Mouse (Mus musculus) kidney, embryonic 14.5 days (tissue): ENCODE data around the gene Casc3. TPM values are rescaled to one million over a fixed set of nuclear protein-coding genes. Genes with fewer than 3 reads are reported as not detected.

ENCODE experiments used
- ATAC-seq: fragments of 200-750 bp; cut with Nextera tagmentation; 2 replicates; pipeline ENCODE4 v1.8.0; 2017; ENCODE audit warnings: moderate number of reproducible peaks, mild to moderate bottlenecking, moderate TSS enrichment, moderate library complexity; ENCODE audit not compliant: low FRiP score, low TSS enrichment
- H3K27ac ChIP-seq: fragments of 300-500 bp; sonication (generic); 2 replicates; pipeline ENCODE4 v1.5.1; 2014; ENCODE audit warnings: low read depth, mild to moderate bottlenecking, low read length, moderate library complexity, mixed read lengths
- H3K27me3 ChIP-seq: fragments of 300-500 bp; sonication (generic); 2 replicates; pipeline ENCODE4 v1.6.1; 2014; ENCODE audit warnings: mild to moderate bottlenecking, low read length; ENCODE audit not compliant: control insufficient read depth, insufficient read depth
- H3K36me3 ChIP-seq: fragments of 300-500 bp; sonication (generic); 2 replicates; pipeline ENCODE4 v1.6.1; 2014; ENCODE audit warnings: low read length, mixed read lengths; ENCODE audit not compliant: control insufficient read depth, insufficient read depth
- H3K4me1 ChIP-seq: fragments of 300-500 bp; sonication (generic); 2 replicates; pipeline ENCODE4 v1.6.1; 2014; ENCODE audit warnings: low read length, mixed read lengths; ENCODE audit not compliant: control insufficient read depth, insufficient read depth
- H3K4me2 ChIP-seq: fragments of 300-500 bp; sonication (generic); replicated peaks from 2 replicates; pipeline ENCODE4 v1.6.1; 2014; ENCODE audit warnings: low read depth, mild to moderate bottlenecking, low read length
- H3K4me3 ChIP-seq: fragments of 300-500 bp; sonication (generic); 2 replicates; pipeline ENCODE4 v1.5.1; 2014; ENCODE audit warnings: mild to moderate bottlenecking, low read length
- H3K9ac ChIP-seq: fragments of 300-500 bp; sonication (generic); 2 replicates; pipeline ENCODE4 v1.6.1; 2014; ENCODE audit warnings: low read depth, mild to moderate bottlenecking, low read length, moderate library complexity
- H3K9me3 ChIP-seq: fragments of 300-500 bp; sonication (generic); 2 replicates; pipeline ENCODE4 v1.6.1; 2016; ENCODE audit warnings: low read length; ENCODE audit not compliant: control insufficient read depth
- WGBS: fragments of 180-500 bp; shearing (Covaris S2); extraction: QIAGEN DNeasy Blood & Tissue Kit; methylation state at CpG from one replicate; pipeline ENCODE4 v1.1.7; 2014; 5-methylcytosine and 5-hydroxymethylcytosine counted together
- polyA plus RNA-seq: library from polyadenylated mRNA; unstranded; fragments of >200 nt; fragmentation: Nextera tagmentation; extraction: Ambion mirVana; gene quantifications from 2 replicates; pipeline ENCODE4 v1.2.1, GENCODE M21; 2014

Gene Casc3
- polyA plus RNA-seq, 1 experiment from 2014 or later: 43.1 TPM

- Histone ChIP-seq H3K4me1 (peaks cover 53% of the 10 kb centered on the region), H3K36me3 (no peaks in the 10 kb centered on the region), H3K9me3 (no peaks in the 10 kb centered on the region), H3K4me2 (peak overlapping the region; percentile 77), H3K4me3 (0 out of 2 replicates have a peak overlapping the region, but pooled peaks have one; percentile 34), H3K27me3 (no peaks in the 10 kb centered on the region), H3K27ac (peak overlapping the region; percentile 94), H3K9ac (peak overlapping the region; percentile 23; the same call in 1 of the 2 replicates)
- 30% methylated on average over 12 of the region's 12 CpGs for WGBS
- no peak for ATAC-seq
Observed at GRCm38 (mm10) chr11:98776052-98776764, 28.5 kb upstream of the Casc3 start.

DNA sequence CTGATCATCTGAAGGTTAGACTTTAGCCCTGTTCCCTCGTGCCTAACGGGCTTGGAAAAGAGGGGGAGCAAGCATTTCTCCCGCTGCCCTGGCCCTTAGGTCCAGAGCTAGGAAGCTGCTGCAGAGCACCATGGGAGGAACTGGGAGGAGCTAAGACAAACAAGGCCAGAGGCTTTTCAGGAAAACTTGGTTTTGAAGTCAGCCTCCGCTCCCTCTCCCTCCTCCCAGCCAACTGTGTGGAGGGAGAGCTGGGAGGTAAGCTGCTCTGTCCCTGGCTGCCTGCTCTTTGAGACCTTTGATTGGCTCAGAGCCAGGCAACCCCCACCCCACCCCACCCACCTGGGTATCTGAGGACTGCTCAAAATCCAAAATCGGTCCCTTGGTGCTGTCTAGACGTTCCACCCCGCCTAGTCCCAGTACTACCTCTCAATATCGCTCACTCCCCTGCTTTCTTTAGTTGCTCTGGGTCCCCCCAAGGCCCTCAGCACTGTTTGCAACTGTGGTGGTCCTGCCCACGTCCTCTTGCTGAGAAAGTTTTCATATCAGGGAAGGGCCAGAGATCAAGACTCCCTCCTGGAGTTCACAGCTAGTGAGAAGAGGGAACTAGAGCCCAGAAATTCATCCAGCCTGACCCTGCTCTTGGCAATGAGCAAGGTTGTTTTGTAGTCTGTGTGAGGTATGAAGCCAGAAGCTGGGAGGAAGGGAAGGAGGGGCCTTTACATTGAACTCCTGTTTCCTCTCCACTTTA lies 27.7 kb upstream of the Casc3 start:
- no peaks in the 10 kb centered on the region for H3K36me3 ChIP-seq
- H3K4me2 ChIP-seq: peak overlapping the region; percentile 15
- WGBS: 7% methylated on average over 9 of the region's 9 CpGs
- peaks cover 61% of the 10 kb centered on the region for H3K4me1 ChIP-seq
- peak; percentile 23 for ATAC-seq
- no peaks in the 10 kb centered on the region for H3K9me3 ChIP-seq
- no peaks in the 10 kb centered on the region for H3K27me3 ChIP-seq
- no peak overlapping the region for H3K4me3 ChIP-seq
- peak overlapping the region; percentile 94 for H3K27ac ChIP-seq
- peak overlapping the region; percentile 45; the same call in 1 of the 2 replicates for H3K9ac ChIP-seq

DNA sequence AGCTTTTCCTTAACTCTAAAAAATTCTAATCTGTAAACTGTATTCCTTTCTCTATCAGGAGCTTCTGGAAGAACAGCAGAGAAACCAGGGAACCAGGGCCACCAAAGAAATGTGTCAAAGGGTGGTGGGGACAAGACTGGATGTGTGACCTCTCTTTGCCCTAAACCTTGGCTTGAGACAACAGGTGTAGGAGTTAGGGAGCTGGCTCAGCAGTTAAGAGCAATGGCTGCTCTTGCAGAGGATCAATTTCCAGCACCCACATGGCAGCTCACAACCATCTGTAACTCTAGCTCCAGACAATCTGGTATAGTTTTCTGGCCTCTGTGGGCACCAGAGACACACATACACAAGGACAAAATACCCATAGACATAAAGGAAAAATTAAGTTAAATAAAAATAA lies 26.8 kb upstream of the Casc3 start:
- Histone ChIP-seq H3K4me3 (no peak overlapping the region), H3K4me1 (peaks cover 66% of the 10 kb centered on the region), H3K9ac (no peak overlapping the region), H3K27me3 (no peaks in the 10 kb centered on the region), H3K27ac (peak overlapping the region; percentile 94), H3K36me3 (no peaks in the 10 kb centered on the region), H3K9me3 (no peaks in the 10 kb centered on the region), H3K4me2 (no peak overlapping the region)
- no peak for ATAC-seq

- Histone ChIP-seq H3K9me3 (no peaks in the 10 kb centered on the region), H3K27me3 (no peaks in the 10 kb centered on the region), H3K27ac (peak overlapping the region; percentile 98), H3K4me1 (peaks cover 67% of the 10 kb centered on the region), H3K9ac (peak overlapping the region; percentile 31; the same call in 1 of the 2 replicates), H3K4me2 (peak overlapping the region; percentile 27), H3K4me3 (no peak overlapping the region), H3K36me3 (no peaks in the 10 kb centered on the region)
- 13% methylated on average over 12 of the region's 14 CpGs for WGBS
- ATAC-seq: peak; percentile 19; the same call in 1 of the 2 replicates
Observed at GRCm38 (mm10) chr11:98781851-98782512, 22.7 kb upstream of the Casc3 start.

DNA sequence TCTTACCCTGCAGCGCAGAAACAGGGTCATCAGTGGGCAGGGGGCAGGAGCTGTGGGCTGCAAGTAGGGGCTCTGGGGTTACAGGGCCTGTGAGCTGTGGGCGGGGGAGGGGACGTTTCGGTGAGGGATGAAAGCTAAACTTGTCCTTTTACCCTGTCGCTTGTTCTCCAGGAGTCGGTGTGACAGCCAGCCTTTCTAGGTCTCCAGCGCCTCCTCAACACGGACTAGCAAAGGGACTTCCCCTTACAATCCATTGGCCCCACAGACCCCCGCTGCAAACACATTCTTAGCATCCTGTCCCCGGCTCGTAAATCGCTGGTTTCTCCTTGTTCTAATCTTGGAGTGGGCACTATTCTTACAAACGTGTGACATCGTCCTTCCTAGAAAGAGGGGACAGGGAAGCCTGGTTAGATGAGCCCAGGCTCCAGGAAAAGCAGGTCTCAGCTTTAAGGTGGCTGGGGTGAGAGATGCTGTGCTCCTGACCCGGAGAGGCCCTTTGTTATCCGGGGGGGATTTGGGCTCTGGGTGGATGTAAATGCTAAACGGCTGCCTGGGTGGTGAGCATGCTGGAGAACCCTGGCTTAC lies 22.0 kb upstream of the Casc3 start:
- Histone ChIP-seq H3K9me3 (no peaks in the 10 kb centered on the region), H3K36me3 (no peaks in the 10 kb centered on the region), H3K9ac (peak overlapping the region; percentile 19), H3K27me3 (no peaks in the 10 kb centered on the region), H3K4me2 (peak overlapping the region; percentile 27), H3K4me3 (peak overlapping the region; percentile 6; the same call in 1 of the 2 replicates), H3K4me1 (peaks cover 70% of the 10 kb centered on the region), H3K27ac (peak overlapping the region; percentile 98)
- ATAC-seq: no peak
- 2% methylated on average over 17 of the region's 17 CpGs for WGBS

GRCm38 (mm10) chr11:98783236-98783696 lies 21.4 kb upstream of the Casc3 start:
- H3K4me1 ChIP-seq: peaks cover 67% of the 10 kb centered on the region
- H3K27me3 ChIP-seq: no peaks in the 10 kb centered on the region
- 1% methylated on average over 20 of the region's 20 CpGs for WGBS
- ATAC-seq: peak; percentile 30; the same call in 1 of the 2 replicates
- peak overlapping the region; percentile 19 for H3K9ac ChIP-seq
- H3K36me3 ChIP-seq: no peaks in the 10 kb centered on the region
- peak overlapping the region; percentile 98 for H3K27ac ChIP-seq
- no peaks in the 10 kb centered on the region for H3K9me3 ChIP-seq
- peak overlapping the region; percentile 1; the same call in 1 of the 2 replicates for H3K4me3 ChIP-seq
- peak overlapping the region; percentile 27 for H3K4me2 ChIP-seq

DNA sequence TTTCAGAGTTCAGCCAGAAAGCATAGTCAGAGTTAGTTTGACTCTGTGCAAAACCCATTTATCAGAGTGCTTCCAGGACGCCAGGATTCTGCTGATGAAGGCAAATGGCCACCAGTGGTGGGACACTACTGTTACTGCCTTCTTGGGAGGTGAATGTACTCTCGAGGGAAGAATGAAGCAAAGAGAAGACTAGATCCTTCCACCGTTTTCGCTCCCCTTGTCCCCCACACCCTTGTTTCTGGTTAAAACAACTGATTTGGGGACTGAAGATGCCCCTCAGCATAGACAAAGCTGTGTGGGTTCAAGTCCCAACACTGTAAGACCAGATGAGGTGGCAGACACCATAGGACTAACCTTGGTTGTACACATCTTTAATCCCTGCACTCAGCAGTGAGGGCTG lies 20.6 kb upstream of the Casc3 start:
- Histone ChIP-seq H3K9me3 (no peaks in the 10 kb centered on the region), H3K9ac (no peak overlapping the region), H3K4me1 (peaks cover 67% of the 10 kb centered on the region), H3K36me3 (no peaks in the 10 kb centered on the region; the same call in 1 of the 2 replicates), H3K4me3 (no peak overlapping the region), H3K27me3 (no peaks in the 10 kb centered on the region), H3K4me2 (no peak overlapping the region), H3K27ac (peak overlapping the region; percentile 98)
- 64% methylated on average over 4 of the region's 4 CpGs for WGBS
- no peak for ATAC-seq

DNA sequence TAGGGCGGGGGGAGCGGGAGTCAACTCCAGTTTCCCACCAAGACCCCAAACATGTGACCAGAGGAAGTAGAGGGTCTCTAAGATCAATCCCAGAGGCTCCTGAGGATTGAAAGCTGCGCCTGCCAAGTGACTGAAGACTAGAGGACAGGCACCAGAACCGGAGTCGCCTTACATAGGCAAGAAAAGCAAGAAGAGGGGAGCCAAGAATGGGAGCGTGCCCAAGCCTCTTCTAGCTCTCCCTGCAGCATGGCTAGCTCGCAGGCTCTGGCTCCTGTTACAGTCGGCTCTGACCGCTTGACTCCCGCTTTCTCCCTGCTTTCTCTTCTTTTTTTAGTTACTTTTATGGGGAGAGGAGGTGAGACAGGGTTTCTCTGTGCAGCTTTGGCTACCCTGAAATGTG lies 19.5 kb upstream of the Casc3 start:
- H3K36me3 ChIP-seq: no peaks in the 10 kb centered on the region; the same call in 1 of the 2 replicates
- 47% methylated on average over 10 of the region's 10 CpGs for WGBS
- H3K9ac ChIP-seq: no peak overlapping the region
- H3K9me3 ChIP-seq: no peaks in the 10 kb centered on the region
- H3K4me3 ChIP-seq: no peak overlapping the region
- ATAC-seq: no peak
- H3K4me2 ChIP-seq: no peak overlapping the region; the same call in 1 of the 2 replicates
- no peaks in the 10 kb centered on the region for H3K27me3 ChIP-seq
- H3K27ac ChIP-seq: peak overlapping the region; percentile 95
- peaks cover 63% of the 10 kb centered on the region for H3K4me1 ChIP-seq
